Mouse (Mus musculus): ENCODE results near the gene Col6a6.

DNA sequence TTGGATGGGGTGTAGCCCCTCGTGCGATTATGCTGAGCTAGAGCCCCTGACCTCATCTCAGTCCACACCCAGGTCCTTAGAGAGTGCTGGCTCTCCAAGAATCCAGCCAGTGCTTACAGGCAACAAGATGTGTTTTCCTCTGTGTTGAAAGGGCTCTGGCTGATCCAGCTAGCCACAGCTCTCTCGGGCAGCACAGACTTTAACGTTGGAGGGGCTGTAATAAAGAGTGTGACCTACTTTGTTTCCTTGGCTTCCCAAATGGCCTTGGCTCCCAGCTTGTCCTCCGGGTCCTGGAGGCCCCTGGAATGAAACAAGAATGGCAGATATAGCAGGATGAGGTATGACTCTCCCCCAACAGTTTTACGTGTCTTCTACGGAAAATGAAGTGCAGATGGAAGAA lies 96.0 kb downstream of the Col6a6 start:
- no peak for TF ChIP-seq CTCF (IDR thresholded peaks at IDR 0.05 in 2 of 3, conservative IDR thresholded peaks at IDR 0.05 in 1 of 3; ENCODE audit: control insufficient read depth in 1 of 3, insufficient read depth in 1 of 3, low read depth in 2 of 3, low read length in 3 of 3, poor library complexity in 1 of 3, severe bottlenecking in 1 of 3)
- TF ChIP-seq EP300 (IDR thresholded peaks at IDR 0.05; ENCODE audit: low read depth in 1 of 2, low read length in 2 of 2): no peak
- TF ChIP-seq GATA1 (IDR thresholded peaks at IDR 0.05; ENCODE audit: low read depth, low read length): no peak
- TF ChIP-seq MYC (IDR thresholded peaks at IDR 0.05; ENCODE audit: low read depth, low read length): no peak
- no peak for TF ChIP-seq MEF2A (IDR thresholded peaks at IDR 0.05; ENCODE audit: extremely low read depth, insufficient replicate concordance, low read depth, low read length, poor library complexity, severe bottlenecking)
